Mouse (Mus musculus) intestine, postnatal 0 days (tissue): ENCODE results near the gene Mpc2. TPM values are rescaled to one million over a fixed set of nuclear protein-coding genes. Genes with fewer than 3 reads are reported as not detected.

Experiments
- ATAC-seq: fragments of 200-750 bp; cut with Nextera tagmentation; 2 replicates; pipeline ENCODE4 v1.8.0; 2017; ENCODE audit warnings: mild to moderate bottlenecking, moderate TSS enrichment, moderate library complexity
- H3K27ac ChIP-seq: fragments of 300-500 bp; sonication (generic); 2 replicates; pipeline ENCODE4 v1.5.1; 2014; ENCODE audit warnings: mild to moderate bottlenecking, low read depth, low read length, moderate library complexity
- H3K27me3 ChIP-seq: fragments of 300-500 bp; sonication (generic); replicated peaks from 2 replicates; pipeline ENCODE4 v1.6.1; 2014; ENCODE audit warnings: low read length, mixed read lengths; ENCODE audit not compliant: control insufficient read depth, insufficient read depth
- H3K36me3 ChIP-seq: fragments of 300-500 bp; sonication (generic); 2 replicates; pipeline ENCODE4 v1.6.1; 2014; ENCODE audit warnings: mild to moderate bottlenecking, moderate library complexity; ENCODE audit not compliant: control insufficient read depth, insufficient read depth
- H3K4me1 ChIP-seq: fragments of 300-500 bp; sonication (generic); replicated peaks from 2 replicates; pipeline ENCODE4 v1.6.1; 2014; ENCODE audit warnings: antibody characterized with exemption, low read length, mixed read lengths; ENCODE audit not compliant: control insufficient read depth, insufficient read depth
- H3K4me2 ChIP-seq: fragments of 300-500 bp; sonication (generic); replicated peaks from 2 replicates; pipeline ENCODE4 v1.6.1; 2014; ENCODE audit warnings: low read depth, mild to moderate bottlenecking, moderate library complexity
- H3K4me3 ChIP-seq: fragments of 300-500 bp; sonication (generic); 2 replicates; pipeline ENCODE4 v1.5.1; 2014; ENCODE audit warnings: low read depth, low read length
- H3K9ac ChIP-seq: fragments of 300-500 bp; sonication (generic); 2 replicates; pipeline ENCODE4 v1.6.1; 2014; ENCODE audit warnings: mild to moderate bottlenecking, low read depth, low read length
- H3K9me3 ChIP-seq: fragments of 300-500 bp; sonication (generic); 2 replicates; pipeline ENCODE4 v1.6.1; 2016; ENCODE audit warnings: mixed run types; ENCODE audit not compliant: control insufficient read depth
- CTCF ChIP-seq: sonication (generic); IDR thresholded peaks from 2 replicates; pipeline ENCODE4 v1.5.1; 2016; ENCODE audit warnings: low read depth, mild to moderate bottlenecking, control low read depth, antibody characterized with exemption, moderate library complexity
- WGBS: fragments of 180-500 bp; shearing (Covaris S2); extraction: QIAGEN DNeasy Blood & Tissue Kit; methylation state at CpG from one replicate; pipeline ENCODE4 v1.1.7; 2014; 5-methylcytosine and 5-hydroxymethylcytosine counted together
- polyA plus RNA-seq: library from polyadenylated mRNA; unstranded; fragments of >200 nt; fragmentation: Nextera tagmentation; extraction: Ambion mirVana; gene quantifications from 2 replicates; pipeline ENCODE4 v1.2.1, GENCODE M21; 2015

Mpc2 gene
- polyA plus RNA-seq, 1 experiment from 2014 or later = 203 TPM

DNA sequence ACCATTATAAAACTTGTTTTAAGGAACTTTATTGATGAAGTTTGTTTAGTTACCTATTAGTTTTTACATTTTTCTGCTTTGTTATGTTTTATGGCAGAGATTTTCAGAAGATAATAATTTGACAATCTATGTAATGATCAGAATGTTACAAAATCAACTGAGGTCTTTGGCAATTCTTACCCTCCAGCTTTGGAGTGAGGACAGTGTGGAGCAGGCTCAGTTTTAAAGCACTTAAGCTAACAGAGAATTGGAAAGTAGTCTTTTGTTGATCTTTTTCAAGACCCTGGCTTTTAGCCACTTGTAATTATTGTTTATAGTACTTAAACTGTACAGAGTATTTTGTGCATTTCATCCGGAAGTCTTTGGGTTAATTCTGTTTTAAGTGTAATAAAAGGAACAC, 2.4 kb downstream of the Mpc2 start:
- Histone ChIP-seq H3K9me3 (no peaks in the 10 kb centered on the region), H3K4me1 (no peaks in the 10 kb centered on the region), H3K4me2 (no peak overlapping the region), H3K9ac (no peak overlapping the region), H3K27ac (no peak overlapping the region), H3K27me3 (no peaks in the 10 kb centered on the region), H3K36me3 (no peaks in the 10 kb centered on the region), H3K4me3 (no peak overlapping the region)
- TF ChIP-seq CTCF = no peak
- 69% methylated on average over 1 of the region's 1 CpGs for WGBS
- no peak for ATAC-seq

DNA sequence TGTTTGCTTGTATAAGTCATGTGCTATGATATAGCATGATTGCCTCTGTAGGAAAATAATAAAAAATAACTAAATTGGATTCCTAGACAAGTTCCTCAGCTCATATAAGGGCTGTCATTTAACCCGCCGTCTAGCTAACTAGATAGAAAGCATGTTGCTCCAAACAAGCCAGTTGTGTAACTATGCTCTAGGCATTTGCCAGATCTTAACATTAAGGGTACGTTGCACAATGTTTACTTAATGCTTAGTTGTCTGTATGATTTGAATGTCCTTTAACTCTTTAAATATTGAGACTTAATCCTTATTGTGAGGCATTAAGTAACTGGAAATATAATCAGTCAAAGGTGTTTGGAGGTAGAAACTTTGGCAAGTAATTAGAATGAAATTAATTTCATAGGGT, 4.1 kb downstream of the Mpc2 start:
- H3K4me2 ChIP-seq = no peak overlapping the region
- WGBS = 39% methylated on average over 3 of the region's 3 CpGs

DNA sequence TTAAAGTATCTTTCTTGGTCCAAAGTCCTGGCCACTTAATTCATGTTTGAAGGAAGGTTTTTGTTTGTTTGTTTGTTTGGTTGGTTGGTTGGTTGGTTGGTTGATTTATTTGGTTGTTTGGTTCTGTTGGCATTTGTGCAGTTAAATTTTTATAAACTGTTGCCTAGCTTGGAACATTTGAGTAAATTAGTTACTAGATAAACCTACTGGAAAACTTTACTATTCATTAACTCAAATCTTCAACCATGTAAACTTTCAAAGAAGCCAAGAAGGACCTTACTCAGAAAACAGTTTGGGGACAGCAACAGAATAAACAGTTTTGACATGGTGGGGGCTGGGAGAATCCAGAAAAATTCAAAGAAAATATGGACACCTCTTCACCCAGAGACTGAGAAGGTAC, 8.5 kb downstream of the Mpc2 start:
- Histone ChIP-seq H3K4me1 (no peaks in the 10 kb centered on the region), H3K4me3 (no peak overlapping the region), H3K4me2 (no peak overlapping the region), H3K9me3 (no peaks in the 10 kb centered on the region), H3K9ac (no peak overlapping the region), H3K27me3 (no peaks in the 10 kb centered on the region), H3K36me3 (no peaks in the 10 kb centered on the region), H3K27ac (no peak overlapping the region)
- ATAC-seq = no peak
- no peak for TF ChIP-seq CTCF

More for the DNA sequence above, 4.1 kb downstream of the Mpc2 start:
- ATAC-seq = no peak
- Histone ChIP-seq H3K27ac (no peak overlapping the region), H3K36me3 (no peaks in the 10 kb centered on the region), H3K9ac (no peak overlapping the region), H3K4me1 (no peaks in the 10 kb centered on the region), H3K4me3 (no peak overlapping the region), H3K27me3 (no peaks in the 10 kb centered on the region), H3K9me3 (no peaks in the 10 kb centered on the region)
- TF ChIP-seq CTCF = no peak

DNA sequence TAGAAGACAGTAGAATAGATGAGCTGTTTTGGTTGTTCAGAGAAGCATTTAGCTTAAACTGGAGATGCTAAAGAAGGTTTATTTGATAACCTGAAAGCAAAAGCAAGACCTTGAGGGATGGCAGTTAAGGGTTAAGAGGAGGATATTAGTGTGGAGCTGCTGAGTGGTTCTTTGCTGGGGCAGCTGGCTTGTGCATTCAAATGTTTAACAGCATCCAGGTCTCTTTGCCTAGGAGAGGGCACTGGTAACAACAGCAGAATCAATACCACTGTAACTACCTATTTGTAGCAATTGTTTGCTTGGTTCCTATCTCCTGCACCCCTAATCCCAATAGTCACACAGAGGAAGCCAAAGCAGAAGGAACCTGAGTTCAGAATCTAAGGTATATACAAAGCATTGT, 9.3 kb downstream of the Mpc2 start:
- Histone ChIP-seq H3K27me3 (no peaks in the 10 kb centered on the region), H3K4me2 (no peak overlapping the region), H3K4me3 (no peak overlapping the region), H3K9me3 (no peaks in the 10 kb centered on the region), H3K9ac (no peak overlapping the region), H3K4me1 (no peaks in the 10 kb centered on the region), H3K36me3 (no peaks in the 10 kb centered on the region), H3K27ac (no peak overlapping the region)
- ATAC-seq = no peak
- TF ChIP-seq CTCF = no peak

DNA sequence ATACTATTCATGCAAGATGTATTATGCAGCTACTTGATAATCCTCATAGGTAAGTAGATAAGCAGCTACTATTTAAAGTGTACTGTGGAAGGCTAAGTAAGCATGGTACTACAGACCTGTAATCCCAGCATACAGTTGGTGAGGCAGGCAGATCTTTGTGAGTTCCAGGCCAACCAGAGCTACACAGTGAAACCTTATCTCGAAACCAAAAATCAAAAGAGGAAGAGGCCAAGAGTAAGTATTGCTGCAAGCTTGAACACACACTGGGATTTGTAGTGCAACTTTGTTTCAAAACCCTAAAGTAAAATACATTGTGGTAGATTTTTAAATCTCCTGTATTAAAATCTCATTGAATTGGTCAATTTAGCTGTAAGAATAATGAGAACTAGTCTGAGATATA, 11.1 kb downstream of the Mpc2 start:
- Histone ChIP-seq H3K27ac (no peak overlapping the region), H3K4me1 (no peaks in the 10 kb centered on the region), H3K4me3 (no peak overlapping the region), H3K27me3 (no peaks in the 10 kb centered on the region), H3K36me3 (no peaks in the 10 kb centered on the region), H3K9ac (no peak overlapping the region), H3K9me3 (no peaks in the 10 kb centered on the region), H3K4me2 (no peak overlapping the region)
- ATAC-seq = no peak
- no peak for TF ChIP-seq CTCF
- 95% methylated on average over 1 of the region's 1 CpGs for WGBS

DNA sequence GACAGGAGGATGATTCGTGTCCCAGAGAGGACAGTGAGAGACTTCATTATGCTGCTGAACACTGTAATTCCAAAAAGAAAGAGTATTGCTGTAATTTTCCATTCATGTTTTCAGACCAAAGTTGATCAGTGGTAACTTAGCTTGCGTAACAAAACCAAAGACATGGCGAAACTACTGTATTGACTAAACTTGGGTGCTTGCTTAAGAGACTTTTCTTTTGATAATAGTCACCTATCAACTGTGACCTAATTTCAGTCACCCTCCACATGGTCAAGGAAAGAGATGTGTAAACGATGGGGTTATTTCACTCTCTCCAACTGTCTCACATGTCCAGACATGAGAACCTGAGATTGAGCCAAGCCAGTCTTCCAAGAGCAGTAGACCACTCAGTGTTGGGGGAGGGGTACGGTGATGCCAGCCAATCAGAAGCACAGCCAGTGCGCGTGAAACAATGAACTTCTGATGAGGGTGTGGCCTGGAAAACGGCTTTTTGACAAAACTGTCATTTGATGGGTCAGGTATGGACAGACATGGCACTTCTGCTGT, 24.3 kb downstream of the Mpc2 start, which contains the start of gene Adcy10:
Gene Adcy10 (plus strand): TSS at position 496 of the 546 bp plus-strand sequence.
- no peaks in the 10 kb centered on the region for H3K9me3 ChIP-seq
- H3K27ac ChIP-seq = no peak within 1 kb of the TSS
- ATAC-seq = no peak
- no peaks in the 10 kb centered on the region for H3K27me3 ChIP-seq
- WGBS = 91% methylated on average over 8 of the region's 8 CpGs
- H3K4me3 ChIP-seq = no peak within 1 kb of the TSS
- H3K36me3 ChIP-seq = peaks cover 20% of the 10 kb centered on the region
- TF ChIP-seq CTCF = no peak
- H3K4me2 ChIP-seq = no peak within 1 kb of the TSS
- no peak within 1 kb of the TSS for H3K9ac ChIP-seq
- no peaks in the 10 kb centered on the region for H3K4me1 ChIP-seq

DNA sequence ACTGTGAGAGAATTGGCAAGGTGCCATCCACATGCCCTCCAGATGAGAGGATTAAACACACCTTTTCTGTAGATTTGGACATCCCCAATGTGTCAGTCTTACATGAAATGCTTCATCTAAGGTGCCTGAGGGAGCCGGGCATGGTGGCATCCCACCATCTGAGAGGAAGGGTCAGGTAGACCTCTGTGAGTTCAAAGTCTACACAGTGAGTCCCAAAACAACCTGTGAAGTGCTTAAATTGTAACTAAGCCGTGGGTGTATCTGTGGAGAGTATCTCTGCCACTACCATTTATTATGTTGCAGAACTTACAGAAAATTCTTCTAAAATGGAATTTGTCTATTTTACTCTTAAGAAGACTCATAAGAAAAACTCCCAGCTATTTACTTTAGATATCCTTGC, 25.7 kb downstream of the Mpc2 start:
- no peak overlapping the region for H3K27ac ChIP-seq
- H3K4me1 ChIP-seq = no peaks in the 10 kb centered on the region
- TF ChIP-seq CTCF = no peak
- no peak overlapping the region for H3K4me2 ChIP-seq
- WGBS = 91% methylated on average over 2 of the region's 2 CpGs
- no peak overlapping the region for H3K9ac ChIP-seq
- no peak overlapping the region for H3K4me3 ChIP-seq
- no peak for ATAC-seq
- H3K36me3 ChIP-seq = peaks cover 13% of the 10 kb centered on the region
- no peaks in the 10 kb centered on the region for H3K9me3 ChIP-seq
- no peaks in the 10 kb centered on the region for H3K27me3 ChIP-seq
